Mouse (Mus musculus): ENCODE results near the gene Tet3. TPM values are rescaled to one million over a fixed set of nuclear protein-coding genes. Genes with fewer than 3 reads are reported as not detected.

The Tet3 gene
- polyA plus RNA-seq, 1 experiment from 2014 or later = 41.1 TPM

DNA sequence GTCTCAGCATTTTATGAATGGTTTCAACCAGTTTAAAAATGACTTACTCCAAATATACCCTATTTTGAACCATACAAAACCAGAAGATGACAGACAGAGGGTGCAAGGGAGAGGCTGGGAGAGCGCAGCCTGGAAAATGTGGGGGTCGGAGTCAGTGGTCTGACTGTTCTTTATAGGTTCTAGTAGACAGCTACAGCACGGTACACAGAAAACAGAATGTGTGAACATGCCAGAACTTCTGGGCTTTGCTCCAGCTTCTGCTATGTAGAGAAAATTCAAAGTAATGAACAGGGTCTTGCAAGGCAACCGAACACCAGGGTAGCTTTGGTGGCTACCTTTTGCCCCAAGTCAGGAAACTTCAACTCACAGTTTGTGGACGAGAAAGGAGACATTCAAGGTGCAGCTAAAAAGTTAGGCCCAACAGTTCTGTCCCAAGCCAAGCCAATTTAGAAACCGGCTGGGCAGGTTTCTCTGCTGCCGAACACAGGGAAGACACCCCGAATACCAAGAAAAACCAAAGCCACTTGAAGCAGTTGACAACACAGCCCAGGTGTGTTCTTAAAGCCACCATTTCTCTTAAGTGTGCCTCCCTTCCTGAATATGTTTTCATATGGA is 66.6 kb downstream of the Tet3 start:
- no peak overlapping the region for H3K4me2 ChIP-seq (replicated peaks)
- no peak overlapping the region for H3K9ac ChIP-seq
- no peaks in the 10 kb centered on the region for H3K4me1 ChIP-seq
- WGBS = 80% methylated on average over 8 of the region's 8 CpGs
- H3K36me3 ChIP-seq = peaks cover 42% of the 10 kb centered on the region
- H3K27me3 ChIP-seq = no peaks in the 10 kb centered on the region
- no peak overlapping the region for H3K27ac ChIP-seq
- no peaks in the 10 kb centered on the region for H3K9me3 ChIP-seq
- ATAC-seq (ENCODE audit: insufficient number of reproducible peaks, insufficient read depth, low FRiP score, low TSS enrichment) = no peak
- H3K4me3 ChIP-seq = no peak overlapping the region

GRCm38 (mm10) chr6:83385569-83386090 is 73.3 kb downstream of the Tet3 start:
- Histone ChIP-seq H3K27me3 (no peaks in the 10 kb centered on the region), H3K9me3 (no peaks in the 10 kb centered on the region), H3K4me1 (no peaks in the 10 kb centered on the region), H3K27ac (no peak overlapping the region), H3K4me2 (replicated peaks) (no peak overlapping the region), H3K9ac (no peak overlapping the region), H3K4me3 (no peak overlapping the region), H3K36me3 (peaks cover 51% of the 10 kb centered on the region)
- ATAC-seq (ENCODE audit: insufficient number of reproducible peaks, insufficient read depth, low FRiP score, low TSS enrichment) = no peak
- WGBS = 90% methylated on average over 9 of the region's 9 CpGs

DNA sequence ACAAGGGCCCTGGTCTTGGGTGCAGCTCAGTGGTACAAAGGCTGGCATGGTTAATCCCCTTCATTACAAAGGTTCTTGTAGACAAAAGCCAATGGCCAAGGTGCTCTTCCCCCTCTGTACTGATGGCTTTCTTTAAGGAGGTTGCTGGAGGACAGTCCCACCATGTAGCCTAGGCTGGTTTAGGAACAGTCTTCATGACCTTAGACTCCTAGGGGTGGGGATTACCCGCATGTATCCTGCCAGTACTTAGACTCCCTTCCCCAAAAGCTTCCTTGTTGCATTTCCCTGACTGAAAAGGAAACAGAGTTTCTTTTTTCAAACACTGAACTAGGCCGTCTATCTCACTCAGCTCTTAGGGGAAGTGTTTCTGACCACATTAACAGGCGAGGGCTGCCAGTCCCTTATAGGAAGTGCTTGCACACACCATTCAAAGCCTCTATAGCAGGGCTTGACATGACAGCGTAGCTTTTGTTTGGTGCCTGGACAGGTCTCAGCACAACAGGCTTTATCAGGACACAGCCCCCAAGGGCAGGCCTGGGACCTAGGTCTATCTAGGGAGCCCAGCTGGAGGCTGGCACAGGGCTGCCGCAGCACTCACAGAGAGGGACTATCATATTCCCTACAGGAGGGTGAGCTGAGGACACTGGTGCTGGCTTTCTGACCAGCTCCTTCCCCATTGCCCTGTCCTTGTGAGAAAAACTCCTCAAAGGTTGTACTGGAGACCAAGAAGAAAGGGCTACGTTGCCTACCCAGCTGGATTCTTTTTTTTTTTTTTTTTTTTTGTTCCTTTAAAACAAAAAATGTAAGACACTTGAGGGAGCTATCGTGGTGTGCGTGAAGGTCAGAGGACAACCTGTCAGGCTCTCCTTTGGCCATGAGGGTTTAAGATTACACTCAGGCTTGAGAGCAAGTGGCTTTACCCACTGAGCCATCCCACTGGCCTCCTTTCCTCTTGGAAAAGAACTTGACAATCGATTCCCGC is 77.1 kb downstream of the Tet3 start:
- ATAC-seq (ENCODE audit: insufficient number of reproducible peaks, insufficient read depth, low FRiP score, low TSS enrichment) = no peak
- WGBS = 87% methylated on average over 10 of the region's 10 CpGs
- H3K27ac ChIP-seq = no peak overlapping the region
- H3K9ac ChIP-seq = no peak overlapping the region
- no peaks in the 10 kb centered on the region for H3K4me1 ChIP-seq
- peaks cover 89% of the 10 kb centered on the region for H3K36me3 ChIP-seq
- H3K27me3 ChIP-seq = no peaks in the 10 kb centered on the region
- no peak overlapping the region for H3K4me3 ChIP-seq
- H3K9me3 ChIP-seq = no peaks in the 10 kb centered on the region
- no peak overlapping the region for H3K4me2 ChIP-seq (replicated peaks)

- 85% methylated on average over 9 of the region's 9 CpGs for whole genome bisulfite sequencing
- Histone ChIP-seq H3K27me3 (no peaks in the 10 kb centered on the region), H3K36me3 (peaks cover 99% of the 10 kb centered on the region), H3K9me3 (no peaks in the 10 kb centered on the region), H3K4me2 (replicated peaks) (no peak overlapping the region), H3K4me1 (no peaks in the 10 kb centered on the region), H3K9ac (no peak overlapping the region), H3K27ac (no peak overlapping the region), H3K4me3 (no peak overlapping the region)
- no peak for ATAC-seq (ENCODE audit: insufficient number of reproducible peaks, insufficient read depth, low FRiP score, low TSS enrichment)
These were observed 85.1 kb downstream of the Tet3 start for GRCm38 (mm10) chr6:83373704-83374300.

DNA sequence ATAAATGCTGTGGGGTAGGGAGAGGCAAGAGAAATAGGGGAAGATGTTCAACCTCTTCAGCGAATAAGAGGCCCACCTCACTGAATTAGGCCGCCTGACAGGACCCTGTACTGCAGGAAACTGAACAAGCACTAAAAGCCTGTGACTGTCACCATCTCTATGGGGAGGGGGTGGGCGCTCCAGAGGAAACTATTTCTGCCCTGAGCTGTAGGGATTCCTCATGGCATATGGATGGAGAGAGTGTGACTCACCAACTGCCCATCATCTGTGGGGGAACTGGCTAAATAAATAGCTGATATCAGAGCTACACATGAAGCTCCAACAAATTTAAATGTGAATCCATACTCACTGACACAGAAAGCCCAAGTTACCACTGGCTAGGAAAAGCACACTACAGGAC is 87.5 kb downstream of the Tet3 start:
- peaks cover 97% of the 10 kb centered on the region for H3K36me3 ChIP-seq
- no peaks in the 10 kb centered on the region for H3K9me3 ChIP-seq
- no peaks in the 10 kb centered on the region for H3K4me1 ChIP-seq
- no peaks in the 10 kb centered on the region for H3K27me3 ChIP-seq
- no peak overlapping the region for H3K27ac ChIP-seq
- H3K4me3 ChIP-seq = no peak overlapping the region
- 82% methylated on average over 3 of the region's 3 CpGs for WGBS
- H3K4me2 ChIP-seq (replicated peaks) = no peak overlapping the region
- ATAC-seq (ENCODE audit: insufficient number of reproducible peaks, insufficient read depth, low FRiP score, low TSS enrichment) = no peak
- no peak overlapping the region for H3K9ac ChIP-seq

DNA sequence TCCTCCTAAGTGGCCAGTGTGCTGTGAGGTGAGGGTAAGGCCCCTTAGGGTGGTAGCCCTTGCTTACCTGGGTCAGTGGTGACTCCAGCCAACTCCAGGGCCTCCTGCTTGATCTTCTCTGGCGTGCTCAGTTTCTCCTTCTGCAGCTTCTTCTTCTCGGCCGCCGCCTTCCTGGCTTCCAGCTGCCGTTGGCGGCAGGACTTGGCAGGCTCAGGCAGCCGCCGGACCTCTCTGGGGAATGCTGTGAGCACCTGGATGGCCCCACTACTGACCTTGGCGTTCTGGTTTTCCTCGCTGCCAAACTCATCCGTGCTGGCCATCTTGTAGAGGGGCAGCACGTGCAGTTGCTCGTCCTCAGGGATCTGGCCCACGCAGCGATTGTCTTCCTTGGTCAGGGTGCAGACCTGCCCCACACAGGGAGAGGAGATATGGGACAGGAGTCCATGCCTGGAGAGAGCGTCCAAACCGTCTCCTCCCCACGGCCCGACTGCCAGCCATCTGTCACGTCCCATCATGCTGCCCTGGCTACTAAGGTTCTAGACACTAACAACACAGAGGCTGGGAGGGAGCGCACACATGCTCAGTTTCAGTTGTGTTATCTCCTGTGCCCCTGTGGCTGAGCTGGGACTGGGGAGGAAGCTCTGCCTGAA is 88.4 kb downstream of the Tet3 start:
- no peak overlapping the region for H3K9ac ChIP-seq
- no peaks in the 10 kb centered on the region for H3K4me1 ChIP-seq
- no peak overlapping the region for H3K4me3 ChIP-seq
- no peak overlapping the region for H3K27ac ChIP-seq
- ATAC-seq (ENCODE audit: insufficient number of reproducible peaks, insufficient read depth, low FRiP score, low TSS enrichment) = no peak
- no peaks in the 10 kb centered on the region for H3K9me3 ChIP-seq
- no peaks in the 10 kb centered on the region for H3K27me3 ChIP-seq
- no peak overlapping the region for H3K4me2 ChIP-seq (replicated peaks)
- 92% methylated on average over 21 of the region's 21 CpGs for WGBS
- H3K36me3 ChIP-seq = peaks cover 92% of the 10 kb centered on the region

GRCm38 (mm10) chr6:83363075-83363474 is 95.8 kb downstream of the Tet3 start:
- no peak overlapping the region for H3K4me2 ChIP-seq (replicated peaks)
- H3K4me3 ChIP-seq = no peak overlapping the region
- no peaks in the 10 kb centered on the region for H3K9me3 ChIP-seq
- ATAC-seq (ENCODE audit: insufficient number of reproducible peaks, insufficient read depth, low FRiP score, low TSS enrichment) = no peak
- 90% methylated on average over 12 of the region's 12 CpGs for WGBS
- no peaks in the 10 kb centered on the region for H3K4me1 ChIP-seq
- no peak overlapping the region for H3K27ac ChIP-seq
- H3K36me3 ChIP-seq = peaks cover 60% of the 10 kb centered on the region
- H3K27me3 ChIP-seq = no peaks in the 10 kb centered on the region
- no peak overlapping the region for H3K9ac ChIP-seq

- no peaks in the 10 kb centered on the region for H3K4me1 ChIP-seq
- H3K9ac ChIP-seq = no peak overlapping the region
- no peaks in the 10 kb centered on the region for H3K9me3 ChIP-seq
- H3K36me3 ChIP-seq = peaks cover 58% of the 10 kb centered on the region
- no peaks in the 10 kb centered on the region for H3K27me3 ChIP-seq
- H3K4me3 ChIP-seq = no peak overlapping the region
- WGBS = 64% methylated on average over 11 of the region's 11 CpGs
- ATAC-seq (ENCODE audit: insufficient number of reproducible peaks, insufficient read depth, low FRiP score, low TSS enrichment) = no peak
- no peak overlapping the region for H3K27ac ChIP-seq
- H3K4me2 ChIP-seq (replicated peaks) = no peak overlapping the region
These were observed 97.2 kb downstream of the Tet3 start for GRCm38 (mm10) chr6:83361523-83362248.

DNA sequence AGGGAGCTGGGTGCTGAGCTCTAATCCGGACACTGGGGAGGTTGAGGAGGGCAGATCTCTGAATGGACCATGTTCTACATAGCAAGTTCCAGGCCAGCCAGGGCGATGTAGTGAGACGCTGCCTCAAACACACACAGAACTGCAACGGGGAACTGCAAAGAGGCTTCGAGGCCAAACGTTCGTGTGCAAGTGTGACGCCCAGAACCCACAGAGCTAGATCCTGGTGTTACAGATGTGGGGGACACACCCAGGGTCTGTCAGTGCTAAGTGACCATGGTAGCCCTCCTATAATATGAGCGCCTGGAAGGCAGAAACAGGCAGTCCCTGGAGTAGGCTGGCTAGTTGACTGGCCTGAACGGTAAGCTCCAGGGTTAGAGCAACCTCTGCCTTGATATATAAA is 101.4 kb downstream of the Tet3 start:
- Histone ChIP-seq H3K4me2 (replicated peaks) (no peak overlapping the region), H3K4me1 (no peaks in the 10 kb centered on the region), H3K27me3 (no peaks in the 10 kb centered on the region), H3K4me3 (no peak overlapping the region), H3K9ac (no peak overlapping the region), H3K27ac (no peak overlapping the region), H3K9me3 (no peaks in the 10 kb centered on the region), H3K36me3 (peaks cover 71% of the 10 kb centered on the region)
- 93% methylated on average over 10 of the region's 10 CpGs for WGBS
- no peak for ATAC-seq (ENCODE audit: insufficient number of reproducible peaks, insufficient read depth, low FRiP score, low TSS enrichment)

GRCm38 (mm10) chr6:83356569-83357138 is 102.2 kb downstream of the Tet3 start:
- Histone ChIP-seq H3K36me3 (peaks cover 68% of the 10 kb centered on the region), H3K9ac (no peak overlapping the region), H3K4me2 (replicated peaks) (no peak overlapping the region), H3K27me3 (no peaks in the 10 kb centered on the region), H3K4me1 (no peaks in the 10 kb centered on the region), H3K4me3 (no peak overlapping the region), H3K27ac (no peak overlapping the region), H3K9me3 (no peaks in the 10 kb centered on the region)
- no peak for ATAC-seq (ENCODE audit: insufficient number of reproducible peaks, insufficient read depth, low FRiP score, low TSS enrichment)
- WGBS = 21% methylated on average over 7 of the region's 7 CpGs

Measured in embryonic facial prominence, embryonic 12.5 days (tissue).